Mouse (Mus musculus) kidney, postnatal 25 days (tissue): ENCODE results near the gene Cd151.

Experiments
- DNase-seq, 2 experiments: peaks; one replicate each; pipeline ENCODE4 v3.0.0; 2021; ENCODE audit warnings: mixed read lengths in 2 of 2

Gene Cd151

DNA sequence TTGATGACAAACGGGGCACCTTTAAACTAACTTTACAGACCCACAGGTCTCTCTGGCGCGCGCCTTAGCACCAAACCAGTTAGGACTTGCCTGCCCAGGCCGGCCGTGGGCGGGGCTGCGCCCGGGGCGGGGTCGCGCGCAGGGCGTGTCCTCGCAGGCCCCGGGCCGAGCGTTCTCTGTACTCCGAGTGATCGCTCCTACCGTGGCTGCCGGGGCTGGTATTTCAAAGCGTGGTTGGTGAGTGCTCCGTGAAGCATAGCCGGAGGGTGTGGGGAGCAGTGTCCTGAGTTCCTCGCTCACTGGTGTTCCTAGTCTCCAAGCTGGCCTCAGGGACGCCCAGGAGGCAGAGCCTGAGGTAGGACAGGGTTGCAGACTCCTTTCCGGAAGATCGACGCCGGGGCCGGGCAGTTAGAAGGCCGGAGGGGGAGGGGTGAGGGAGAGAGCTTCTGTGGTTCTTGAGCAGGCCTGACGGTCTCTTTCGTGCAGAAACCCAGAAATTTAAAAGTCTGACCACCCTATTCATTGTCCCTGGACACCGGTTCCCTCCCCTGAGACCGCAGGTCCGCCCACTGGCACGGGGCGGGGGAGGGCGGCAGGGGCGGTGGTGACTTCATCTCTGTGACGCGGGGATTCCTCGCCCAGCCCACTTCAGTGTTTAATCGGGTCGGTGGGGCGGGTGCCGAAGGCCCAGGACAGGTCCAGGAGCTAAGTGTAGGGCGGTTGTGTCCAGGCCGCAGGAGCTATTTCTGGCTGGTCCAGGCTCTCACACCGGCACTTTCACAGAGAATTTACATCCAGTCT is at the start of gene Cd151:
Gene Cd151, plus strand, starts transcription at position 163 of the 801 bp plus-strand sequence.
- DNase-seq = peak; percentile 91 to 96

DNA sequence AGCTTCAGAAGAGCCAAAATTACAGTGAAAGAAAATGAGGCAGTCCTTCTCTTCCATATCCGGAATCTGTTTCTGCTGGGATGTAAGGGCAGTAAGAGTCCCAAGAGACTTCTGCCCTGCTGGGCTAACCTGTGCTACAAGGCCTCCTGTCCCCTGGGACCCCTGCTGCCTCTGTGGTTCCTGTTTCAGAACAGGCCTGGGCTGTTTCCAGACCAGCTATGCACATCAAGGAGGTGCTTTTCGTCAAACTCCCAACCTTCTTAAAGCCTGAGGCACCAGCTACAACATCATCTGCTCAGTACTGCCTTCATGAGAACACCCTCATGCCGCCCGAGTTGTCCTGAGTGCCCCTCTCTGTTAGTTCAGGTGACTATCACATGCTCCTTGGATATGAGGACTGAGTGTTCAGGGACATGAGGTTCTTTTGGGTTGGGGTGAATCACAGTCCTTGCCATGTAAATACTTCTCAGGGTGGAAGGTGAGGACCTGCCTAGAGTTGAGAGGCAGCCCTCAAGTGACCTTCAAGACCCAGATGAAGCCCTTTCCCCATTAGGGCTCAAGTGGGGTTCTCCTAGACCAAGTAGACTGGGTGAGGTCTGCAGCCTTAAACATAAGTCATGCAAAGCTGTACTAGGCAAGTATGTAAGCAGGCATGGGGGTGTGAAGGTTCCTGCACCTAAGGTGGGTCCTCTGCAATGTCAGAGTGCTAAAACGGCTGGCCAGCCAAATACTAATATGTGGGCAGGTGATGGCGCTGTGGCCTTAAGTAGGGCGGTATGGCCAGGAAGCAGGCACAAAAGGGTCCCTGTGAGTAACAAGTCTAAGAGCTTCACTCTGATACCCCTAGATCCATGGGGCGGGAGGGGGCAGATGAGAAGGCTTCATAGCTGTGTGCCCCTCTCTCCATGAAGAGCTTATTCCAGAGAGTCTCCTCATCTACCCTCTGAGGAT is 49.2 kb upstream of the Cd151 start:
- DNase-seq = no peak

DNA sequence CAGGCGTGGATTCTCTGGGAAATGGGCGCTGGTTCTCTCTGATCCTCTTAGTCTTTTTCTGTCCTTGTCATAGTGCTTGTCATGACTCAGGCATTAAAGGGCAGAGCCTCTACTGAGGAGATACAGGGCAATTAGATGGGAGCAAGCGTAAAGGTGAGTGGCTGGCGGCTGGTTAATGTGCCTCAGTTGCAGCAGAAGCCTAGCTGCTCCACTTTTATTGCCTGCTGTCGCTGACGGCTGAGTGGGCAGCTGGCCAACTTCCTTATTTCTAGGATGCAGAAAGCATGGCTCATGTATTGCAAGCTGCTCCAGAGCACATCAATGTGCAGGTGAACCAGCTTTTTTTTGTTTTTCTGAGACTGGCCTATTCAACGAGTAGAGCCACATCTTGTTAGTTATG is 48.2 kb upstream of the Cd151 start:
- peak in 1 of 2 experiments; percentile 75 for DNase-seq

DNA sequence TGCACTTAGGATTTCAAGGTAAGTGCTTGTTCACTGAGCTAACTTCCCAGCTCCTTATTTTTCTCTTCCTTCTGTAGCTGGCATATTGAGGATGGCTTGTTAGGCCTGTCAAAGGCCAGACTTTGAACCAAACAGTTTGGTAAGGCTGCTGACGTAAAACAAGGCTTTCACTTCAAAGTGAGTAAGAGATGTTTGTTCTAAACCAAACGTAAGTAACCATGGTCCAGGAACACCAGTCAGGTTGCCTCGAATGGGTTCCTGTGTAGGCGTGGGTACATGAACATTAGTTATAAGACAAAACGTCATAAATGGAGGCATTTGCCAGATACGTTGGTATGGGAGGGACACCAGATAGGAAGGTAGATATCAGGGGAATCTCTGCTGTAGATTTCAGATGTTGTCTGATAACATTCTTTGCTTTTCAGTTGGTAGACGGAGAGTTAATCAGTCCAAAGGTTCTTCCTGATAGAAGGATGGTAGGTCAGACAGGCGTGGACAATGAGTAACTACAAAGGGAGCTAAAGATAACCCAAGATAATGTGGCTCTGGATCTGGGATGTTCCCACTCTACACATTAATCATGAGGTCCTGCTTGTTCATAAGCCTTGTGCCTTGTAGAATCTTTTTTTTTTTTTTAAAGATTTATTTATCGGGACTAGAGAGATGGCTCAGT is 47.0 kb upstream of the Cd151 start:
- no peak for DNase-seq

DNA sequence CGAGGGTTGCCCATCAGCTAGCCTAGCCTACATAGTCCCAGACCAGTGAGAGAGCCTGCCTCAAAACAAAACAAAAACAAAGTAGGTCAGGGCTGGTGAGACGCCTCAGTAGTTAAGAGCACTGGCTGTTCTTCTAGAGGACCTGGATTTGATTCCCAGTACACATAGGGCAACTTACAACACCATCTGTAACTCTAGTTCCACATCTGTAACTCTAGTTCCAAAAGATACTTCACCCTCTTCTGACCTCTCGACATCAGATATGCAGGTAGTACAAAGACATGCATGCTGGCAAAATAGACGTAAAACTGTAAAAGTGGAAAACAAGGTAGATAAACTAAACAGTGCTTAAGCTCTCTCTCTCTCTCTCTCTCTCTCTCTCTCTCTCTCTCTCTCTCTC is 43.4 kb upstream of the Cd151 start:
- no peak for DNase-seq

DNA sequence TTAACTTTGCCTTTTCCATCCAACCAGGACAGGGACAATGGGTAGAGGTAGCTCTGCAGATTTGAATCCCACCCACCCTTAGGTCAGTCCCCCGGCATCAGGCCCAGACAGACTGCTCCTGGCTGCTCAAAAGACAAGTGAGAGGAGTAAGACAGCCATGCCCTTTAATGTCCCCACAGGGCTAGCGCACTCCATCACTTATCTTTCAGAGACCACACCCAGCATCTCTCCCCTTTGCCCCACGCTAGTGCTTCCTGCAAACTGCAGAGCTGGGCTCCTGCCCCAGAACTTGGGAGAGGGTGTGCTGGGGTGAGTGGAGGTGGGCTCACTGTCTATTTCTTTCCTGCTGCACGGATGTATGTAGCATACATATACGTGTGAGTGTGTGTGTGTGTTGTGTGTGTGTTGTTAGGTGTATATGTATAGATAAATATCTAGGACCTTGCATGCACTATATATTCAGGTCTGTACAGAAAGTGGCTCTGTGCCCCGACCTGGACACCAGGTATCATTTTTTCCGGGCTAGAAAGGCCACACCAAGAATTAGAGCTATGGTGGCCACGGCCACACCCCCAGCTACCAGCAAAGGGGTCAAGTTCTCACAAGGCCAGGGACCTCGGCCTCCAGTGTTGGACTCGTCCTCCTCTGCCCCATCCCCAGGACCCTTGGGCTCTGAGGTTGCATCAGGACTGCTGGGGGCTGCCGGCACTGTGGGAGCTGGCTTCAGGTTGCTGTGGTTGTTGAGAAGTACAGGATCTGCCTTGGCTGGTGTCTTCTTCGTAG is 40.1 kb upstream of the Cd151 start:
- no peak for DNase-seq

DNA sequence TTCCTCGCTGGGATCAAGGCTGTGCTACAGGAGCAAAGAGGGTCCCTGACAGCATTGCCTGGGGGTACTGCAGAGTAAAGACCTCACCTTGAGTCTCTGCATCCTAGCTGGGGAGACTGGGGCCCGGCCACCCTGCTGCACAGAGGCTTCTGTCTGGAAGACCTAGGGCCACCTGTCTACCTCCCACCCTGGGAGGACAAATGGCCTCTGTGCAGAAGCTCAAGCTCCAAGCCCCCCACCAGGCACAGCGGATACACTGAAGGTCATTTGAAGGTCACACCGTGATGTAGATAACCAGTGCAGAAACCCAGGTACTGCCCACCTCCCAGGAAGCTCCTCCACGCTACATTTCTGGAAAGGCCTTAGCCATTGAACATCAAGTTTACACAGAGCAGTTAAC is 38.5 kb upstream of the Cd151 start:
- DNase-seq = no peak

DNA sequence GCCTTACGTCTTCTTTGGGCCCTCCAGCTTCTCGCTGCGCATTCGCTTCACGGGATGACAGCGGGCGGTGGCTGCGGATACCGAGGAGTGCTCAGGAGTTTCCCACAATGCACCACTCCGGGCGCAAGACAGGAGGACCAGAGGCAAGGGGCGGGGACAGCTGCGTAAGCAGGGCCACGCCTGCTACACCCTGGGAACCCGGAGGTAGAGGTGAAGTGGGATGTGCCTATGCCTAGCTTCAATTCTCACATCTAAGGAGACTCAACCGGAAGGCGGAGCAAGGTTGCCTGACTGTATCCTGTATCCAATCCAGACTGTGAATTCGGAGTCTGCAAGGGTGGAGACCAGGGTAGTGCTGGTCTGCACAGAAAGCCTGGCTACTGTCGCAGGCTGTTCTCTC is 37.9 kb upstream of the Cd151 start, which contains the start of gene Cend1:
Gene Cend1, minus strand, starts transcription at position 182 of the 400 bp plus-strand sequence.
- DNase-seq = peak; percentile 58 to 79

DNA sequence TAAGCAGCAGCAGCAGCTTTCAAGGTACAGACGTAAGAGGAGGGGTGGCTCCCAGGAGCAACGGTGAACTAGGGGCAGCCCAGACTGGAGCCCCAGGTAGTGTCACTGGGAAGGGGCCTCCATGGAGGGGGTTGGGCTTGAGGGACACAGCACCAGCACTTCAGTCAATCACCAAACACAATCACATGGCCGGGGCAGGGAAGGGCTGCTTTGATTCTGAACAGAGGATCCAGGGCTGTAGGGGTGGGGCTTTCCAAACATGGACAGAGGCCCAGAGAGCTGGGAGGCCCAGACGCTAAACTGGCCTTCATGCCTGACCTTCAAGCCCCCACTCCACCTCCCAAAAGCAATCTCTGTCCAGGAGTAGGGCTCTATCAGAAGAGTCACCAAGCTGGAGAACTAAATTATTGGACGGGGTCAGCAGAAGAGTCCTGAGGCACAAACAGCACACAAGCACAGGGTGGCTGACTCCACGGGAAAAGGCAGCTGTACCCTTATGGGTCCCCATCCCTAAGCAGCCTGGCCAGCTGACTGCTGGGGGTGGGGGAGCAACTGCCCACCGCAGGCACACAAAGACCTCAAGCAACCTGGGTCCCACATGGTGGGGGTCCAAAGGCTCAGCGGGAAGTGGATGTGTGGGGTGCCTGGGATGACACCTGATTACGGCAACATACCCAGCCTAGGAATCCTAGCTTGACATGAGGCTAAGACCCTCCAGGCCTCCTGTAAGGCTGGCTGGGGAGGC is 37.2 kb upstream of the Cd151 start:
- DNase-seq = no peak

DNA sequence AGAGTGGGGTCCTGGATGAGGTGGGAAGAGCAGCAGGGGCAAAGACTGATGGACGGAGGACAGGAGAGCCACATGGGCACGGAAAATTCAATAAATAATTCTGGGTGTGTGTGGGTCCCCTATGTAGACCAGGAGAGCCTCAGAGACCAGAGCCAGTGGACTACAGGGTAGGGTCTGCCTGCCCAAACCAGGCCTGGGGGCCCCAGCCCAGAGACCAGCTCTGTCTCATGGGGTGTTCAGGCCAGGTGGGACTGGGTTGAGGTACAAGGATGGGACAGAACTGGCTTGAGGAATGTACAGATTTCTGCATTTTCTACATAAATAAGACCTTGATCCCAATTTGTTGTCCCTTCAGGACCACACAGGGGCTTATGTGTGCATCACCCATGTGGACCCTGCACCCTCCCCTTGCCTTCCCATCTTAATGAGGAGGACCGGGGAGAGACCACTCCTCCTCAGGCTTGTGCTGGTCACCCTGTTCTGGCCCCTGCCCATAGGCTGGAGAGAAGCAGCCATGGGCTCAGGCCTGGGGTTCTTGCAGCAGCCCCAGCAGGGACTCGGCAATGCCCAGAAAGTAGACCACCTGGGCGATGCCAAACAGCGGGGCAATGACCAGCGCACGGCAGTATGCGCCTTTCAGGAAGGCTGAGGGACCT is 36.5 kb upstream of the Cd151 start:
- no peak for DNase-seq

DNA sequence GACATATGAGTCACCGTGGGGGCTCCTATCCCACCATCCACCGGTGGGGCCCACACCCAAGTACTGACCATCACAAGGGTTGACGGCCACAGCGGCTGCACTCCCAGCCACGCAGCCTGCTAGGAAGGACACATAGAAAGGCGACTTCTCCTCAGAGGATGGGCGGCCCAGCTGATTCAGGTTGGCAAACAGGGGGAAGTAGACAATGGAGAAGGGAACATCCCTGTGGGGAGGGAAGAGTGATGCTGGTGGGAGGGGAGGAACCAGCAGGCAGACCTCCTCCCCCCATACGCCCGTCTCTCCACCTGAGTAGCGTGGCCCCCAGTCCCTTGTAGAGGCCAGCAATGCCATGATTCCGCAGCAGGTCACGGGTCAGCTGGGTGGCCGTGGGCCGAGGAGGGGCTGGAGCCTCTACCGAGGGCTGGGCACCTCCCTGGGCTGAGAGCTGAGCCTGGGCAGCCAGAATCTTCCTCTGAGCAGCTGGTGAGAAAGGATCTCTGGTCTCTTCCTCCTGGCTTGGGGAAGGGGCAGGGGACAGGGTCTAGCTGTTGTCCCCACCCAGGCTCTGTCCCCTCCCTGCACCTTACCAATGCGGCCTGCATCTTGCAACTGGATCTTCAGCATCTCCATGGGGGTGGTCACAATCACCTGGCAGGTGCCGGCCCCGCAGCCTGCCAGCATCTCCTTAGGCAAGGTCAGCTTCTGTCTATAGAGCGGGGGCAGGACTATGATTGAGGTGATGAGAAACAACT is 35.6 kb upstream of the Cd151 start:
- no peak for DNase-seq

DNA sequence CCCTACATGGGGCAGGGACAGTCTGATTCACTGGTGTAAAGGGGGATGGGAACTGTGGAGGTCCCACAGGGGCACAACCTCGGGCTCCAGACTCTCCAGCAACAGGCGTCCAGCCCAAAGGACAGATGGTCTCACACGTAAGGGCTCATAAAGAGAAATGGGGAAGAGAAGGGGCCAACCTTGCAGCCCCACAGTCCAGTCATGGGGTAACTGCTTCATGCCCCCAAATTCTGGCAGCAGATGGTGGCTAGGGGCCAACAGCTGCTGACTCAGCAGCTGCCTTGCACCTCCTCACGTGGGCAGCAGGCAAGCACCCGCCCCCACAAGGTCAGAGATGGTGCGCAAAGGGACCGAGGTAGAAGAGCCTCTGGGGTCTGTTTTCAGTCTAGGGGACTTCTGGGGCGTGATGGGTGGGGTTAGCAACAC is 35.0 kb upstream of the Cd151 start:
- DNase-seq = peak; percentile 50 to 82

DNA sequence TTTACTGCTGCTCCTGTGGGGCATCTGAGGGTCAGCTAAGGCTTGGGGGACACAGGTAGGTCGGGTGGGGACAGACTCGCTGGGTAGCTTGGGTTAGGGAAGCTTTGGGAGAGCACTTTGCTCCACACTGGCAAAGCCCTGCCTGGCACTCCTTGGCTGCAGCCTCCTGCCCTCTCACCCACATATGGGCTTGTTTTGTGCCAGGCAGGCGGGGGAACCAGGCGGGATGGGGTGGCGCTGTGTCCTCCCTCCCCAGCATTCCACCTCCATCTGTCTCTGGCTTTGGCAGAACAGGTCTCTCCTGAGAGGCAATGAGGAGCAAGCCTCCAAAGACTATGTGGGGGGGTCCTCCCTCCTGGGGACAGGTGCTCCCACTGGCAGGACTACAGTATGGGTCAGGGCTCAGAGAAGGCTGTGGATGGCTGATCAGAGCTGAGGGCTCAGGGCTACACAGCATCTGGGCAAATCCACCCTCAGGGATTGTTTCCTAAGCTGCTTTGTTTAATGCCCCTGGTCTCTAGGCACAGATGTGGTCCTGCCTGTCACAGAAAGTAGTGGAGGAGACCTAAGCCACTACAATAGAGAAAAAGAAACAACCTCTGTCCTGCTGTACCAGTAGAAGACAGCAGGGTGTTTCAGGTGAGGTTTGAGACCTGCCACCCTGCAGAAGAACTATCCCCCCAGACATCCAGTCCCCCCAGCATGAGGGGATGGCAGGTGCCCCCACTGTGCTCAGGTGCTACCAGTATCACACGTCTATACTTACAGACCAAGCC is 34.3 kb upstream of the Cd151 start:
- peak; percentile 69 to 92 for DNase-seq

DNA sequence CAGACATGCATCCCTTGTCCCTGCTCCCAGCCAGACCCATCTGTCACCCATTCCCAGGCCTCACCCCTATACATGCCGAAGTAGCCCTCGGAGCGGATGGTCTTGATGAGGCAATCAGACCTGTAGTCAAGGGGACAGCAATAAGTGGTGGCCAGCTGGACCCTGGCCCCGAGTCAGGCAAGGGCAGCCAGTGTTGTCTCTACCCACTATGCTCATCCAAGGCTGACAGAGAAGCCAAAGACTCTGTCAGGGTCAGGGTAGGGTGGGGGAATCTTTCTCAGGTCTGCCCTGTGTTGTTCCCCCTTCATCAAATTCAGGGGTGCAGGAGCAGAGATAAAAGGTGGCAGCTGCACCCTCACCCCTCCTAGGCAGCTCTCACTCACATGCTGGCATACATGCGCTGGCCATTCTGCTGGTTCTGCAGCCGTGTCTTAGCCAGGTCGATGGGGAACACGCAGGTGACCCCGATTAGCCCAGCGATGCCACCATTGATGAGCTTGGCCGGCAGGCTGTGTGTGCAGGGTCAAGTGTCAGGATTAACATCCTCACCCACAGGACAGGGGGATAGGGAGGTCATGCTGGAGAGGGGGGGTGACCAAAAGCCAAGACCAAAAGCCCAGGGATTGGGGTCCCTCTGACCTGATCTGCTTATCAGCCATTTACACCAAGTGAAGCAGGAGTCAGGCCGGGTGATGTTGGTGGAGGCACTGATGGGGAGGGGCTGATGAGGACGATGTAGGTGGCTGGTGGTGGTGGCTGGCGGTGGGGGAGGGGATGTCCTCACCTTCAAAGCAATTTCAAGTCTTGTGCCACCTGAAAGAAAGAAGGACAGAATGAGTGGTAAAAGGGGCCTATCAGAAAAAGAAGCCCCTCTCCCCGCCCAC is 33.4 kb upstream of the Cd151 start:
- no peak for DNase-seq

DNA sequence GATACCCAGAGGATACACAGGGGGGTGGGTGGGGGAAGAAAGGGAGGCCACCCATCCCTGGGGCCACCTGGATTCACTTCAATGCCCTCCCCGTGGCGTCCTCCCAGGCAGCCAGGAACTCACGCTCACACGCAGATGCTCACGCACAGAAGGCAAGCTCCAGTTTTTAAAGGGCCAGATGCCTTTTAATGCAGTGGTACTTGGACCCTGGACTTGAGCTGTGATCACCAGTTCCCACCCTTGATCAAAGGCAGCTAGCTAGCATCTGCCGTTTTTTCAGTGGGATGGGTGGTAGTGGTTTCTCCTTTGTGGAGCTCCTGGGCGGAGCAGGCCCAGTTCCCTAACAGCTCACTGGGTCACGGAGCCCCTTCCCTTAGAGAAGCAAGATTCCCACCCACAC is 32.7 kb upstream of the Cd151 start:
- peak; percentile 49 to 70 for DNase-seq

DNA sequence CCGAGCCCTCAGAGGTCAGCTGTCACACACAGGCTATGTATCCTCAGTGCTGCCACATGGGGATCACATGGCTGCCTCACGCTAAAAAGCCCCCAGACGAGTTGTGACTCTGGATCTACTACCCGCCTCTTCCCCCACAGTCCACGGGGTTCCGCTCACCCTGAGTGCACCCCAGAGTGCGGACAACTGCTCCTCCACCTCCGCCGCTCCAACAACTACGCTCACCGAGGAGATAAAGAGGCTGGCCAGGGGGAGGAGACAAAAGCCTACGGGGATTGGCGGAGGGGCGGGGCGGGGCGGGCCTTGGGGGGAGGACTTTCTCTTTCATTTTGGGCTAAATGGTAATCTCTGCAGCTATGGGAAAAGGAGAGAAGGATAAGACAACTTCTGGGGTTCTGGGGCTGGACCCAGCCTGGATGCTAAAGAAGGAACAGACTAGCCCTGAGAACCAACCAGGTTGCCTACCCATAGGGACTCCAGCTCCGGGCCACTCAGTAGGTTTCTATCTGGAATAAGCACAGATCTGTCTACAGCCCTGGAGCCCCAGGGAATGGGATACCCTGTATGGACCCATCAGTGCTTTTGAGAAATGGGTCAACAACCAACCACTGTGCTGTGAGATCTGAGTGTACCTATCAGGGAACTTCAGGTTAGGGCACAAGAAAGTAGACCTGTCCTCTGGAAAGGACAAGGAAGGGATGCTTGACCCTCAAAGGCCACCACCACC is 31.9 kb upstream of the Cd151 start:
- DNase-seq = peak; percentile 70 to 83

DNA sequence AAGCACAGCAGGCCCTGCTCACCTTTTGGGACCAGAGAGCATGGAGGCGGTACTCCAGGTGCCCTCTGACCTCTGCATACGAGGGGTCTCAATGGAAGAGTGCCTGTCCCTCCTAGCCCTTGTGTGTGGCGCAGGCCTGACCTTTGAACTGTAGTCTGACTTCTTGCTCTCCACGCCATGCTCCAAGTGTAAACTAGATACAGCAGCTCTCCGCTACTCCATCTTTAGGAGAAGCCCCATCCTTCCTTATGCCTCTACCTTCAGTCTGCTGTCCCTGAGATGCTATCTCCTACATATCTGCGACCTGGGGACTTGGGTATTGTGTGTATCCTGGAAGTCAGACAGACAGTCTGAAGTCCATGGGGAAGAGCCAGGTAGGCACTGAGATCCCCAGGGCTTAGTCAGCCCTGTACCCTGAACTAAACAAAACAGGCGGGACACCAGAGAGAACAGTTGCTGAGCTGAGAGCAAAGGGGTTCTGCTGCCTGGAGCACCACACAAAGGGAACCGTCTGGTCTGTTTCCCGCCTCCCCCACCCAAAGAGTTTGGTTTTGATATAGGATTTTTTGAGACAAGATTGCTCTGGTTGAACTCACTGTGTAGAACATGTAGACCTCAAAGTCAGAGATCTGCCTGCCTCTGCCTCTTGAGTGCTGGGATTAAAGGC is 31.2 kb upstream of the Cd151 start:
- peak in 1 of 2 experiments; percentile 52 for DNase-seq
